Mouse (Mus musculus) lung, adult 2 months (tissue): ENCODE data around the gene Plekhd1. TPM values are rescaled to one million over a fixed set of nuclear protein-coding genes. Genes with fewer than 3 reads are reported as not detected.

ENCODE experiments used
- DNase-seq: peaks from one replicate; pipeline ENCODE4 v3.0.0; 2022
- H3K4me1 ChIP-seq: fragments of 200-500 bp; 2 replicates; pipeline ENCODE4 v1.6.1; 2011; ENCODE audit warnings: low read length; ENCODE audit not compliant: control insufficient read depth, insufficient read depth
- H3K4me3 ChIP-seq: fragments of 200-500 bp; replicated peaks from 2 replicates; pipeline ENCODE3; 2011; ENCODE audit warnings: low read depth, mild to moderate bottlenecking, control low read depth, low read length; ENCODE audit errors: extremely low read depth
- CTCF ChIP-seq: fragments of 200-500 bp; IDR thresholded peaks from 2 replicates; pipeline ENCODE4 v1.5.1; 2011; ENCODE audit warnings: mild to moderate bottlenecking, low read length, control low read depth; ENCODE audit not compliant: insufficient read depth
- POLR2A ChIP-seq: fragments of 200-500 bp; IDR thresholded peaks from 2 replicates; pipeline ENCODE4 v1.6.1; 2011; ENCODE audit warnings: low read depth, mild to moderate bottlenecking, control low read depth, low read length, borderline replicate concordance; ENCODE audit errors: extremely low read depth
- WGBS: fragments of 180-500 bp; shearing (Covaris S2); methylation state at CpG from one replicate; pipeline ENCODE4 v1.1.7; 2018; 5-methylcytosine and 5-hydroxymethylcytosine counted together
- polyA plus RNA-seq: library from polyadenylated mRNA; depleted of rRNA; stranded (reverse); fragments of >200 nt; gene quantifications from 2 replicates; pipeline ENCODE4 v1.2.3, GENCODE M21; 2012

The Plekhd1 gene
- polyA plus RNA-seq, 1 experiment: 20.5 TPM

DNA sequence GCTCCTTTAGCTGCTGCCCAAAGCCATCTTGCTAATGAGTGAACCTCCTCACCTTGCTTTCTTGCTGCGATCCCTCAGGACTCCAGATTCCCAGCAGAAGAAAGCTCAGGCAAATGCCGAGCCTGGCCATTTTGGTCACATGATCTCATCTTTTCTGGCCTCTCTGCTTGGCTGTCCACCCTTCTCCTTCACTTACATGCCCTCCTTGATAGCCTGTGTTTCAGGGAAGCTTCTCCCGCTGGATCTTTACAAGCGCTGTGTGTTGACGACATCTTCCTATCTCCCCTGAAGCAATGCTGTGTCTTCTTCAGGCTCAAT is 44.9 kb downstream of the Plekhd1 start:
- Histone ChIP-seq H3K4me3 (no peak overlapping the region), H3K4me1 (no peaks in the 10 kb centered on the region)
- no peak for DNase-seq
- no peak for TF ChIP-seq CTCF
- no peak for TF ChIP-seq POLR2A
- 59% methylated on average over 5 of the region's 5 CpGs for WGBS

DNA sequence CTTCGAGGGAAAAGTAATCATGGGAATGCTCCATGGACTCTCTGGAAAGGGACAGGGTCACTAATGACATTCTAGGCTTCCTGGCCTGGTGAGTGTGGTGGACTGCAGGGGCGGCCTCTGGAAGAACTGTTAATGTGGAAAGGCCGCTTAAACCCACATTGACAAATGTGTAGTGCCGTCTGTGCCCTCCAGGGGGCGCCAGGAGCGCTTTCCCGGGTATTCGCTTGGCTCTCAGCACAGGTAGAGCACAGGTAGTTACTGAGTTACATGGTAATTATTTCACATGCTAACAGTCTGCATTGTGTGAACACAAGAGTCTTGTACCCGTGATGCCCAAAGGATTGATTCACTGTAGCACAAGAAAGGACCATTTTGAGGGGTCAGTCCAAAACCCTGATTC is 47.1 kb downstream of the Plekhd1 start:
- peak; percentile 53 for DNase-seq
- 29% methylated on average over 9 of the region's 9 CpGs for WGBS
- Histone ChIP-seq H3K4me1 (no peaks in the 10 kb centered on the region), H3K4me3 (no peak overlapping the region)
- TF ChIP-seq CTCF (peak; percentile 54), POLR2A (no peak)

GRCm38 (mm10) chr12:80744614-80745013 is 52.2 kb downstream of the Plekhd1 start:
- H3K4me1 ChIP-seq: no peaks in the 10 kb centered on the region
- DNase-seq: no peak
- WGBS: 84% methylated on average over 1 of the region's 1 CpGs

GRCm38 (mm10) chr12:80746031-80746813 is 53.8 kb downstream of the Plekhd1 start:
- WGBS: 58% methylated on average over 8 of the region's 8 CpGs
- Histone ChIP-seq H3K4me1 (no peaks in the 10 kb centered on the region), H3K4me3 (no peak overlapping the region)
- TF ChIP-seq CTCF (no peak), POLR2A (no peak)
- DNase-seq: no peak

More at GRCm38 (mm10) chr12:80744614-80745013, 52.2 kb downstream of the Plekhd1 start:
- no peak overlapping the region for H3K4me3 ChIP-seq
- TF ChIP-seq POLR2A (no peak), CTCF (no peak)

- no peak for DNase-seq
- 87% methylated on average over 6 of the region's 6 CpGs for WGBS
- no peak overlapping the region for H3K4me3 ChIP-seq
- TF ChIP-seq CTCF (no peak), POLR2A (no peak)
- no peaks in the 10 kb centered on the region for H3K4me1 ChIP-seq
Observed at GRCm38 (mm10) chr12:80751556-80751955, 59.2 kb downstream of the Plekhd1 start.

- Histone ChIP-seq H3K4me3 (peak overlapping the region; percentile 9), H3K4me1 (peaks cover 3% of the 10 kb centered on the region)
- TF ChIP-seq CTCF: no peak
- TF ChIP-seq POLR2A: no peak
- WGBS: under 1% methylated on average over 116 of the region's 122 CpGs
- DNase-seq: no peak
Observed at GRCm38 (mm10) chr12:80757751-80758558, 65.6 kb downstream of the Plekhd1 start.

GRCm38 (mm10) chr12:80758559-80759386 is 66.4 kb downstream of the Plekhd1 start:
- peaks cover 3% of the 10 kb centered on the region for H3K4me1 ChIP-seq
- no peak for TF ChIP-seq CTCF
- no peak for TF ChIP-seq POLR2A
- DNase-seq: peak; percentile 62
- WGBS: 2% methylated on average over 92 of the region's 92 CpGs
- H3K4me3 ChIP-seq: peak overlapping the region; percentile 9

- Histone ChIP-seq H3K4me3 (no peak overlapping the region), H3K4me1 (peaks cover 3% of the 10 kb centered on the region)
- DNase-seq: no peak
- WGBS: 11% methylated on average over 13 of the region's 13 CpGs
- TF ChIP-seq CTCF (no peak), POLR2A (no peak)
Observed at GRCm38 (mm10) chr12:80759387-80759712, 67.0 kb downstream of the Plekhd1 start.

GRCm38 (mm10) chr12:80759713-80760395 is 67.5 kb downstream of the Plekhd1 start:
- WGBS: 9% methylated on average over 22 of the region's 22 CpGs
- no peak for TF ChIP-seq CTCF
- H3K4me1 ChIP-seq: peaks cover 3% of the 10 kb centered on the region
- H3K4me3 ChIP-seq: no peak overlapping the region
- DNase-seq: no peak
